Comparison of ENCODE assay signal across 8 mouse cellular contexts in genomic region chr1:178320723-178321590, GRCm38 (mm10). TPM values are rescaled to one million over a fixed set of nuclear protein-coding genes. Genes with fewer than 3 reads are reported as not detected.
DNase-seq lines count a peak whose midpoint lies in the region; ATAC-seq and TF ChIP-seq lines count a peak whose summit lies in the region.

No protein-coding gene starts in this region.

- peaks cover 7% of the 10 kb centered on the region for H3K4me1 ChIP-seq in heart, adult 2 months (ENCODE audit: control insufficient read depth, insufficient read depth, low read length)
- peaks cover 27% of the 10 kb centered on the region for H3K4me1 ChIP-seq in heart, embryonic 15.5 days (replicated peaks)

- H3K9me3 ChIP-seq in heart, embryonic 15.5 days (replicated peaks) = no peaks in the 10 kb centered on the region

- peak overlapping the region; percentile 99 for H3K27ac ChIP-seq in heart, adult 2 months
- peak overlapping the region; percentile 100 for H3K27ac ChIP-seq in heart, embryonic 15.5 days

- H3K27me3 ChIP-seq in heart, adult 2 months (ENCODE audit: control insufficient read depth, insufficient read depth, low read length) = no peaks in the 10 kb centered on the region
- no peaks in the 10 kb centered on the region for H3K27me3 ChIP-seq in heart, embryonic 15.5 days

- TF ChIP-seq CTCF in heart, adult 2 months (IDR thresholded peaks at IDR 0.05) = no peak

- no peak for ATAC-seq in heart, embryonic 15.5 days (replicated peaks; ENCODE audit: insufficient number of reproducible peaks, insufficient read depth, low FRiP score, low read depth)
- peak; percentile 2; the same call in 1 of the 2 replicates for ATAC-seq in megakaryocyte progenitor cell, adult 5-6 weeks (replicated peaks; ENCODE audit: poor library complexity)

- no peaks in the 10 kb centered on the region for H3K79me2 ChIP-seq in heart, adult 2 months (replicated peaks; ENCODE audit: control insufficient read depth, insufficient read depth, low read length)

- 29% methylated on average over 5 of the region's 5 CpGs for WGBS in heart, adult 2 months
- WGBS in heart, embryonic 15.5 days = 42% methylated on average over 5 of the region's 5 CpGs

- peak overlapping the region; percentile 48; the same call in 1 of the 2 replicates for H3K9ac ChIP-seq in heart, adult 2 months (ENCODE audit: low read depth, low read length)
- peak overlapping the region; percentile 83 for H3K9ac ChIP-seq in heart, embryonic 15.5 days

- intact Hi-C loops in heart, adult 2 months (cut with DNase I) = no loop called here
- intact Hi-C loops in left cerebral cortex, postnatal 10 days (cut with DNase I) = loop anchor here (5.0 to 10.0 kb wide), 2 partner anchors 126 to 1454 kb away; no protein-coding TSS in a partner anchor

- peak; percentile 56 for TF ChIP-seq POLR2A in heart, adult 2 months (IDR thresholded peaks at IDR 0.05; ENCODE audit: insufficient read depth, low read depth, low read length)

- H3K4me3 ChIP-seq in heart, adult 2 months = peak overlapping the region; percentile 68; the same call in 1 of the 2 replicates
- H3K4me3 ChIP-seq in heart, embryonic 15.5 days = peak overlapping the region; percentile 81

- H3K36me3 ChIP-seq in heart, adult 2 months (ENCODE audit: control insufficient read depth, insufficient read depth, low read length) = peaks cover 55% of the 10 kb centered on the region
- H3K36me3 ChIP-seq in heart, embryonic 15.5 days = peaks cover 40% of the 10 kb centered on the region

- no peak for TF ChIP-seq EP300 in heart, adult 2 months (IDR thresholded peaks at IDR 0.05; ENCODE audit: insufficient read depth, low read depth, low read length)

- H3K4me2 ChIP-seq in heart, embryonic 15.5 days = peak overlapping the region; percentile 64

- no peak for DNase-seq in heart, adult 2 months
- no peak for DNase-seq in heart, adult 8-10 months (ENCODE audit: low spot score)
- DNase-seq in NIH3T3 (ENCODE audit: low read depth) = peak; percentile 44
- no peak for DNase-seq in urinary bladder, postnatal 10 days (ENCODE audit: low spot score)
- DNase-seq in right cerebral cortex, postnatal 36 days (ENCODE audit: low spot score in 2 of 2) = no peak
- DNase-seq in left cerebral cortex, postnatal 10 days (ENCODE audit: extremely low spot score in 1 of 2, low spot score in 2 of 2) = no peak

RNA-seq across cellular contexts. Expression of gene Cox20, which starts 2.0 kb away (rescaled TPM):
- 100 to 1,000 TPM; 102 to 105 TPM for total RNA-seq in heart, adult 2 months (2021)
- 54.7 and 107 TPM in 2 replicates for polyA plus RNA-seq in heart, adult 2 months (2012; rRNA removed)
- 100 to 1,000 TPM in 2 of 4 experiments, 10 to 100 TPM in 2; 90.6 to 125 (median 103) TPM for total RNA-seq in heart, adult 8-10 months (2022)
- 202 and 343 TPM in 2 replicates for polyA plus RNA-seq in heart, embryonic 15.5 days (2015; fragmentation: Nextera tagmentation; extraction: Ambion mirVana)
- 153 and 181 TPM in 2 replicates for total RNA-seq in megakaryocyte progenitor cell, adult 5-6 weeks (2015)
- total RNA-seq in megakaryocyte progenitor cell, adult 5-6 weeks (2017) = 153 and 163 TPM in 2 replicates
- 10 to 100 TPM; 33.4 to 33.6 TPM for total RNA-seq in left cerebral cortex, postnatal 10 days (2021)

RNA-seq across cellular contexts. Expression of gene Hnrnpu, which starts 16.6 kb away (rescaled TPM):
- total RNA-seq in heart, adult 2 months (2021) = 100 to 1,000 TPM; 167 to 176 TPM
- 27.3 and 52.4 TPM in 2 replicates for polyA plus RNA-seq in heart, adult 2 months (2012; rRNA removed)
- 100 to 1,000 TPM; 147 to 166 (median 155) TPM for total RNA-seq in heart, adult 8-10 months (2022)
- polyA plus RNA-seq in heart, embryonic 15.5 days (2015; fragmentation: Nextera tagmentation; extraction: Ambion mirVana) = 227 and 271 TPM in 2 replicates
- total RNA-seq in megakaryocyte progenitor cell, adult 5-6 weeks (2015) = 640 and 703 TPM in 2 replicates
- total RNA-seq in megakaryocyte progenitor cell, adult 5-6 weeks (2017) = 490 and 622 TPM in 2 replicates
- 100 to 1,000 TPM; 412 to 414 TPM for total RNA-seq in left cerebral cortex, postnatal 10 days (2021)
